Mouse (Mus musculus): ENCODE results near the gene Ift43. TPM values are rescaled to one million over a fixed set of nuclear protein-coding genes. Genes with fewer than 3 reads are reported as not detected.

Ift43 gene
- total RNA-seq (2015) = 0.49 and 0.91 TPM in 2 replicates
- 0.37 TPM in 1 of 2 replicates, not detected in the other for total RNA-seq (2017)

- peak; percentile 40; the same call in 1 of the 2 replicates for ATAC-seq (ENCODE audit: poor library complexity, severe bottlenecking)
Observed at GRCm38 (mm10) chr12:86082481-86083012, at the start of gene Ift43. Gene Ift43 (plus strand): TSS chr12:86082541.

GRCm38 (mm10) chr12:86035586-86035985, 46.8 kb upstream of the Ift43 start:
- no peak for ATAC-seq (ENCODE audit: poor library complexity, severe bottlenecking)

DNA sequence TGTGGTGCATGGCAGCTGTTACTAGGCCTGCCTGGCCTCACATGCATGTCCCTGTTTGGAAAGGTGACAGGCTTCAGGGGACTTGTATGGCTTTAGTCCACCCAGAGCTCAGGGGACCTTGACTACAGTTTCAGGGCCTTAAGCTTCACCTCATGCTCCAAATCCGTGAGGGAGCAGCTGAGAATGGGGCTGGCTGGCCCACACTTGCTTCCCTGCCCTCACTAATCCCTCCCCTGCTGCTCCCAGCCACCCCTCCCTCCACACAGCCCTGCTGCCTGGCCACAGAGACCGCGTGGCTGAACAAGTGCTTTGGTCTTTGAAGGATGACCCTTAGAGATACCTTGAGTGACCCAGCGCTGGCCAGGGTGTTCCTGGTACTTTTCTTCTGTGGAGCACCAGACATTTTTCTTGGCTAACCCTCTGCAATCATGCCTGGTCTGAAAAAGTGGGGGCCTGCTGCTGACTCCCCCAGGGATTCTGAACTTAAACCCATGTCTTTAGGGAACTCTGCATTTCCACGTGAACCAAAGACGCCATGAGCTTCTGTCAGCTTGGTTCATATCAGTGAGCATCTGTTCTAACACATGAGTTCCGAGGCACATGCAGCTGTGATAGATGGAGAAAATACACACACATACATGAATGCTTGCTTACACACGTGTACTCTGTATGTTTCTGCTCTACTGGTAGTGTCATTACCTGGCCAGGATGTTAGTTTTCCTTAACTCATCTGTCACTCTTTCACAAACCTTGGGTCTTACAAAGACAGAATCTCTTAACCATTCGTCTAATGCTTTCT, 45.8 kb upstream of the Ift43 start:
- no peak for ATAC-seq (ENCODE audit: poor library complexity, severe bottlenecking)

GRCm38 (mm10) chr12:86037235-86037921, 45.0 kb upstream of the Ift43 start:
- no peak for ATAC-seq (ENCODE audit: poor library complexity, severe bottlenecking)

GRCm38 (mm10) chr12:86039078-86039477, 43.3 kb upstream of the Ift43 start:
- ATAC-seq (ENCODE audit: poor library complexity, severe bottlenecking) = no peak

GRCm38 (mm10) chr12:86039751-86040150, 42.6 kb upstream of the Ift43 start:
- ATAC-seq (ENCODE audit: poor library complexity, severe bottlenecking) = no peak

GRCm38 (mm10) chr12:86046141-86046540, 36.2 kb upstream of the Ift43 start:
- ATAC-seq (ENCODE audit: poor library complexity, severe bottlenecking) = 0 out of 2 replicates have a peak, but pooled peaks have one; percentile 27

DNA sequence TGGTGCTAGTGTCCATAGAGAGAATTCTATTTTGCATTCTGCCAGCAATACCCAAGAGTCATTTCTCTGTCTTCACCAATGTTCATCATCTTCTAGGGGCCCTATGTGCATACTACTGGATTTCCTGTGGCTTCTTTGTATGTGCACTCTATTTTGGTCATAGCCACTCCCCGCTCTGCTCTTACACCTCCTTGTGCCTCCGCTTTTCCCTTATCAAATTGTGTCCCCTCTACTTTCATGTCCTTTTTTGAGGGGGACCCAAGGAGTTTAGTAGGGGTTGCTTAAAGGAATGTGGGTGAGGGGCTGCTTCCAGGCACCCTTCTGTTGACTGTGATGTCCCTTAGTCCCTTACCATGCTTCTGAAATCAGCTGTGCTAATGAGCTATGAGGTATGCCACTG, 35.6 kb upstream of the Ift43 start:
- no peak for ATAC-seq (ENCODE audit: poor library complexity, severe bottlenecking)

DNA sequence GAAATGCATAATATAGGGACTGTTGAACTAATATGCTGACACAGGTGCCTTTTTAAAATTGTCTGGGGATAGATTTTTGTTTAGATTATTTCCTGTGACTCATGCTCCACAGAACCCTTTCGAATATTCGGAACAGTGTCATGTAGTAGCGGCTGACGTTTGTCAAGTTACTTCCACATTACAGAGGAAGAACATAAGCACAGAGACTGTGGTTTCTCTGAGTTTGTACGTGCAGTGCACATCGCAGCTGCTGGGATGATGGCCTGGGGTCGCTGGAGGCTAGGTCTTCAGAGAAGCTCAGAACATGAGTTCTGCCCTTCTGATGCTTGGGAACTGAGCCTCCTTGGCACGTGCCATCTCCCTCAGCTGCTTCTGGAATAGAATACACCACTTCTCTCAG, 35.0 kb upstream of the Ift43 start:
- no peak for ATAC-seq (ENCODE audit: poor library complexity, severe bottlenecking)

GRCm38 (mm10) chr12:86049813-86050212, 32.5 kb upstream of the Ift43 start:
- no peak for ATAC-seq (ENCODE audit: poor library complexity, severe bottlenecking)

DNA sequence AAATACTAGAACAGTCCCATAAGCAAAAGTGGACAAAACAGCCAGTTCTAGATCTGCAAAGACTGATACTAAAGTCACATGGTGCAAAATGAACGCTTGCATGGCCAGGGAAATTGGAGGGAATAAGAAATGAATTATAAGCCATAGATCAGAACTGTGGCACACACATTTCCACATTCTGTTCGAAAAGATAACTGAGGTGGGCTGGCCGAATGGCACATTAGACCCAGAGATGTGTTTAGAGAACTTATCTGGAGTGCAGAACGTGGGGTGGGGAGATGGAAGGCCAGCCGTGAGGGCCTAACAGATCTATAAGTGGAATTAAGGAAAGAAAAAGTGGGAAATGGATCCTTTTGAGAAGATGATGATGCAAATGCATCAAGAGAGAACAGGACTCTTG, 30.9 kb upstream of the Ift43 start:
- no peak for ATAC-seq (ENCODE audit: poor library complexity, severe bottlenecking)

GRCm38 (mm10) chr12:86055306-86055705, 27.0 kb upstream of the Ift43 start:
- no peak for ATAC-seq (ENCODE audit: poor library complexity, severe bottlenecking)

GRCm38 (mm10) chr12:86056976-86057375, 25.4 kb upstream of the Ift43 start:
- ATAC-seq (ENCODE audit: poor library complexity, severe bottlenecking) = no peak

DNA sequence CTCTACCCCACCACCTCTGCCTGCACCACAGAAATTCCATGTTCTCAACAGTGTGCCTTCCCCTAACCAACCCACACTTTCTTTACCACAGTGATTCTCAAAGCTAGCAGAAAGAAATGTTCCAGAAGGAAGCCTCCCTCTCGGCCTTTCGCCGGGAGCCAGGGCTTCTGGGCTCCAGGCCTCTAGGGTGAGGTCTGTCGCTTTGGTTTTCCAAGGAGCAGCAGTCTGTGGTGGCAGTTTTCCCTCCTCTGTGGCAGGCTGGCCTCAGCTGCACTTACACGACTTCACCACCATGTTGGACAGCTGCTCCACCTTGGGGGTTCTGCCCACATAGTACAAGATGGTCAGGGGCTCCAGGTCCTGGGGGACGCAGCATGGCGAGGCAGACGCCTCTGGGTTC, 24.8 kb upstream of the Ift43 start:
- ATAC-seq (ENCODE audit: poor library complexity, severe bottlenecking) = no peak

DNA sequence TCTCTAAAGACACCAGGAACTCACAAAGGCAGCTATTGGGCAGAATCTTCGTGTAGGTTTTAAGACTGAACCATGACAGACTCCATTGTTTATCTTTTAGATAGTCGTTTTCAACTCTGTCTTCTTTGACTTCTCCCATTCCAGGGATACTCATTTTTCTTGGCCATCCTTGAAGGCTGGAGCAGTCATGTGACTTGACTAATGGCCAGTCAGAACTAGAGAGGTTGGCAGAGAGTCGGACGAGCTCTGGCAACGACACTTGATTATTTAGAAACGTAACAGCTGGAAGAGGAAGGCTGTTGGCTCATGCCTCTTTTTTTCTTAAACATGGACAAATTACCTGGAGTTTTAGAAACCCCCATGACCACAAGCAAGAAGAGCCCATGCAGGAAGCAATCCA, 23.0 kb upstream of the Ift43 start:
- ATAC-seq (ENCODE audit: poor library complexity, severe bottlenecking) = no peak

- no peak for ATAC-seq (ENCODE audit: poor library complexity, severe bottlenecking)
Observed at GRCm38 (mm10) chr12:86064796-86065195, 17.5 kb upstream of the Ift43 start.

DNA sequence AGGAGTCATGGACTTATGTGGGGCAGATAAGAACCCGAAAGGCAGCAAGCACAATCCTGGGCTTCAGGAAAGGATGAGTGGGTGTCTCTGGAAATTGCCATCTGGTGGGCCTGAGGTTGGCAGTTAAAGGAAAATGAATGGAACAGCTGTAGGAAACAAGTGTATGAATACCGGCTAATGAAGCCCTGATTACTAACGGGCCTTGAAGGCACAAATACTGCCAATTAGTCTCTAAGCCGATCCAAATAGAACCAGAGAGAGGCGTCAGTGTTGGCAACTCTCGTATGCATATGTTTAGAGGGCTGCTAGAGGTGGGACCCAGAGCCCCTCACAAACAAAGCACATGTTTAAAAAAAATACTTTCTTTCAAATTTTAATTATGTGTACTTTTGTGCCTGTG, 10.9 kb upstream of the Ift43 start:
- no peak for ATAC-seq (ENCODE audit: poor library complexity, severe bottlenecking)

DNA sequence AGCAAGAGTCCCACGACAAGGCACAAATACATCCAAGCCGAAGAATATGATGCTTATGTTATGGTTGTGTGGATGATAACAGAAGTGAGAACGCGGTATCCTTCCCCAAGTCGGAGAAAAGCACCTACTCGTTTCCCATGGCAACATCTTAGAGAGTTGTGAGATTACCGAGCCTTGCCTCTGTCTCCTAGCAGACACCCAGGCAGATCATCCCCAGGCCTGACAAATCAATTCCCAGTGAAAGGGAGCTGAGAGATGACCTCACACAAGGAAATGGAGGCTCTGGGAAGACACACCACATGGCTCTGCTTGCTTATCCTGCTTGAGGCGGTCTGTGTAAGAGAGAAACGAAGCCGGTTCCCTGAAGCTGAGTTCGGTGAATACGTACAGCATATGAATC, 7.7 kb upstream of the Ift43 start:
- ATAC-seq (ENCODE audit: poor library complexity, severe bottlenecking) = no peak

DNA sequence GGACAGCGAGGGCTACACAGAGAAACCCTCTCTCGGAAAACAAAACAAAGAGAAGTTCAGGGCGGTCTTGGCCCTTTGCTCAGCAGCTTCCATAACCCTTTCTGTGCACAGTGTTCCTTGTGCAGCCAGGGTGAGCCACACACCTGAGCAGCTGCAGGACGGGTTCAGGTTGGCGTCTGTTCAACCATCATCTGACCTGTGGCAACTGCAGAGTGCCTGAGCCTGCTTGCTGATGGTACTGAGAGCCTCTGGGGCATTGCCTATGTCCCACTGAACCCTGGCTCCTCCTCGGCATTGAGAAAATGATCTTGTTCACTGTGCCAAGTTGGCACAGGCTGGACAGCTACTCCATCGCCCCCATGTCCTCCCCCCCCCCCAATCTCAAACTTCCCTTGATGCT, 7.0 kb upstream of the Ift43 start:
- ATAC-seq (ENCODE audit: poor library complexity, severe bottlenecking) = no peak

DNA sequence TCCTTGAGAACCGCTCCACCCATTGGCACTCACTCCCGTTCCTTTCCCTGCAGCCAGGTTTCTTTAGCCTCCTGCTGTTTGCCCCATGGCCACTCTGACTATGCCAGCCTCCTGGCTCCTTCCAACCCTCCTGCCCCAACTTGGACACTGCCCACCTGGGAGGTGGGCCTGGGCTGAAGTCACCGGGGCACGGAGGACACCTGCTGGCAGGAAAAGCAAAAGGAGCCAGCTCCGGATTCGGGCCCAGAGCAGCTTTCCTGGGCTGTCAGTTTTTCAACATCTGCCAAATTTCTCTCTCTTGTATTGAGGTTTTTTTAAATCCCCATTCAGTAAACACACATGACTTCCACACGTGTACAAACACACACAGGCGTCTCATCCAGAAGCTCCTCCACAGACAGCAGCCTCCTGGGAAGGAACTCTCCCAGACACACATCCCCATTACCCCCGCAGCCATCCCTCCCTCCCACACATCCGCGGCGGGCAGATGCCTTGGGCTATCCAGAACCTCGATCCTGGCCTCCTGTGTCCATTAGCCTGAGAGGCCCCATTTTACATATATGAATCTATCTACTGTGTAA, 5.9 kb upstream of the Ift43 start:
- ATAC-seq (ENCODE audit: poor library complexity, severe bottlenecking) = no peak

DNA sequence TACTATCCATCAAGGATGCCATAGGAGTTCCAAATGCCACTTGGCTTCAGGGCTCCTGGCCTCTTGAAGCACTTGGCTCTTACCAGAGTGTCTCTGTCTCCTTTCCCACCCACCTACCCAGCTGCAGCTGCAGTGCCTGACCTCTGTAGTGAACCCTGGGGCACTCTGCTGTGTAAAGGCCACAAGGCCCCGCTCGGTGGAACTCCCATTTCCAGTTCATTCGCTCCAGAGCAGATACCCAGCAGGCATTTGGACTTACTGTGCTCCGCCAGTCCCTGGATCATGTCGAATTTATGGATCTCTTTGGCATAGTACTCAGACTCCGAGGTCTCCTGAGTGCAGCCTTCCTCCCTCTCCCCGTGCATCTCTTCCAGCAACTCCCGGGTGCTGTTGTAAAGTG, 5.0 kb upstream of the Ift43 start:
- ATAC-seq (ENCODE audit: poor library complexity, severe bottlenecking) = no peak

GRCm38 (mm10) chr12:86077736-86078135, 4.6 kb upstream of the Ift43 start:
- ATAC-seq (ENCODE audit: poor library complexity, severe bottlenecking) = no peak

Measured in megakaryocyte, adult 5-6 weeks (primary cell).